ENCODE assay signal across 22 mouse cellular contexts in the genomic region with DNA sequence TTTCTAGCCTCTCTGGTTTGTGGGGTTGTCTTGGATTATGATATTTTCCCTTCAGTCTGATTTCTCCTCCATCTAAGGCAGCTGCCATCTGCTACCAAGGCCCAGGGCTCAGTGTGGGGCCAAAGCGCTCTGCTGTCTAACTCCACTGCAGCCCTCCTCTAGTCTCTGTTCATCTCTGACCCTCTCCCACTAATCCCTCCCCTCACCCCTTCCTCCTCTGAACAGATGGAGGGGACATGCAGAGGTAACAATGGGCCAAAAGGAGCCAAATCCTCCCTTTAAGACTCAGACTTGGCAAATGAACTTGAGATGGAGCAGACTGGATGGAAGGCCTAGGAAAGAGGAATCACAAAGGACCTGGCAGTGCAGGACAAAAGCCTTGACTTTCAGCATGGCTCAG. TPM values are rescaled to one million over a fixed set of nuclear protein-coding genes. Genes with fewer than 3 reads are reported as not detected.
DNase-seq lines count a peak whose midpoint lies in the region; ATAC-seq and TF ChIP-seq lines count a peak whose summit lies in the region.
"Had no signal": no experiment of that assay in that cellular context is flagged by ENCODE, and none has a peak within 500 bp of the region (broad histone marks: within the 10 kb centered on the region; RNA-seq: fewer than 3 reads in every experiment).

No protein-coding gene starts in this region.

- peaks cover 27% of the 10 kb centered on the region for H3K4me1 ChIP-seq in cerebellum, adult 2 months (ENCODE audit: control insufficient read depth, insufficient read depth, low read length)
- peaks cover 44% of the 10 kb centered on the region for H3K4me1 ChIP-seq in hindbrain, embryonic 10.5 days (replicated peaks)
- H3K4me1 ChIP-seq in hindbrain, embryonic 11.5 days (replicated peaks; ENCODE audit: control insufficient read depth, insufficient read depth, low read length), result no peaks in the 10 kb centered on the region
- peaks cover 4% of the 10 kb centered on the region for H3K4me1 ChIP-seq in forebrain, embryonic 16.5 days (replicated peaks; ENCODE audit: control insufficient read depth, insufficient read depth, low read length)
- H3K4me1 ChIP-seq in limb, embryonic 10.5 days, result no peaks in the 10 kb centered on the region

- H3K4me2 ChIP-seq in hindbrain, embryonic 11.5 days (replicated peaks; ENCODE audit: low read depth, low read length), result no peak overlapping the region
- no peak overlapping the region for H3K4me2 ChIP-seq in forebrain, embryonic 16.5 days (ENCODE audit: low read length)
- H3K4me2 ChIP-seq: embryonic facial prominence, embryonic 13.5 days; heart, embryonic 11.5 days; liver, embryonic 11.5 days; neural tube, embryonic 15.5 days had no signal

- ATAC-seq in hindbrain, embryonic 11.5 days (ENCODE audit: low FRiP score), result no peak
- no peak for ATAC-seq in forebrain, embryonic 16.5 days

- H3K27ac ChIP-seq in cerebellum, adult 2 months (ENCODE audit: insufficient read depth, low read length), result peak overlapping the region; percentile 51
- peak overlapping the region; percentile 60 for H3K27ac ChIP-seq in hindbrain, embryonic 10.5 days
- H3K27ac ChIP-seq in hindbrain, embryonic 11.5 days (ENCODE audit: low read depth, low read length), result no peak overlapping the region
- 0 out of 2 replicates have a peak overlapping the region, but pooled peaks have one; percentile 10 for H3K27ac ChIP-seq in forebrain, embryonic 16.5 days (ENCODE audit: low read length)
- H3K27ac ChIP-seq in limb, embryonic 10.5 days, result 0 out of 2 replicates have a peak overlapping the region, but pooled peaks have one; percentile 14
- H3K27ac ChIP-seq: embryonic facial prominence, embryonic 13.5 days; neural tube, embryonic 15.5 days; stomach, postnatal 0 days had no signal

- DNase-seq in cerebellum, adult 2 months, result no peak
- no peak for DNase-seq in cerebellum, adult 9-11 months
- DNase-seq in hindbrain, embryonic 10.5 days (ENCODE audit: low spot score), result no peak
- no peak for DNase-seq in hindbrain, embryonic 11.5 days (ENCODE audit: low spot score)
- DNase-seq in limb, embryonic 10.5 days (ENCODE audit: low spot score), result no peak
- no peak for DNase-seq in adrenal gland, postnatal 4 days (ENCODE audit: low spot score in 2 of 2)
- no peak for DNase-seq in layer of hippocampus, adult 18-20 months (ENCODE audit: low spot score in 2 of 2)
- DNase-seq: adrenal gland, adult 8-10 months; cerebellum, adult 18-20 months; heart, postnatal 10 days; kidney, adult 2 months; kidney, postnatal 14 days; lung, adult 18-20 months; lung, postnatal 14 days; right cerebral cortex, postnatal 4 days had no signal

- WGBS in cerebellum, adult 2 months, result 11% methylated on average over 1 of the region's 1 CpGs
- 83% methylated on average over 1 of the region's 1 CpGs for WGBS in hindbrain, embryonic 10.5 days
- 79% methylated on average over 1 of the region's 1 CpGs for WGBS in hindbrain, embryonic 11.5 days
- 83% methylated on average over 1 of the region's 1 CpGs for WGBS in forebrain, embryonic 16.5 days
- 100% methylated on average over 1 of the region's 1 CpGs for WGBS in limb, embryonic 10.5 days

- H3K4me3 ChIP-seq in cerebellum, adult 2 months (replicated peaks; ENCODE audit: insufficient read depth, low read depth, low read length), result no peak overlapping the region
- no peak overlapping the region for H3K4me3 ChIP-seq in hindbrain, embryonic 10.5 days
- no peak overlapping the region for H3K4me3 ChIP-seq in hindbrain, embryonic 11.5 days (ENCODE audit: low read depth, low read length)
- no peak overlapping the region for H3K4me3 ChIP-seq in forebrain, embryonic 16.5 days (replicated peaks; ENCODE audit: low read length)
- H3K4me3 ChIP-seq in limb, embryonic 10.5 days, result no peak overlapping the region
- H3K4me3 ChIP-seq: embryonic facial prominence, embryonic 13.5 days; myocyte; neural tube, embryonic 15.5 days had no signal

- H3K36me3 ChIP-seq in hindbrain, embryonic 10.5 days, result peaks cover 56% of the 10 kb centered on the region
- no peaks in the 10 kb centered on the region for H3K36me3 ChIP-seq in hindbrain, embryonic 11.5 days (ENCODE audit: control insufficient read depth, insufficient read depth, low read length)
- 0 out of 2 replicates have a peak, but pooled peaks cover 3% of the 10 kb centered on the region for H3K36me3 ChIP-seq in forebrain, embryonic 16.5 days (ENCODE audit: control insufficient read depth, insufficient read depth)
- H3K36me3 ChIP-seq in limb, embryonic 10.5 days, result peaks cover 57% of the 10 kb centered on the region

- no peak for TF ChIP-seq CTCF in cerebellum, adult 2 months (IDR thresholded peaks at IDR 0.05; ENCODE audit: borderline replicate concordance, insufficient read depth, low read depth, low read length)

- no peak overlapping the region for H3K9ac ChIP-seq in hindbrain, embryonic 11.5 days (ENCODE audit: low read depth, low read length)
- no peak overlapping the region for H3K9ac ChIP-seq in forebrain, embryonic 16.5 days (replicated peaks; ENCODE audit: low read depth, low read length)
- H3K9ac ChIP-seq: embryonic facial prominence, embryonic 13.5 days; neural tube, embryonic 15.5 days had no signal

- no peaks in the 10 kb centered on the region for H3K9me3 ChIP-seq in hindbrain, embryonic 10.5 days
- no peaks in the 10 kb centered on the region for H3K9me3 ChIP-seq in hindbrain, embryonic 11.5 days (ENCODE audit: control insufficient read depth, low read length)
- no peaks in the 10 kb centered on the region for H3K9me3 ChIP-seq in forebrain, embryonic 16.5 days (ENCODE audit: control insufficient read depth, low read length)
- H3K9me3 ChIP-seq in limb, embryonic 10.5 days (replicated peaks), result no peaks in the 10 kb centered on the region
- H3K9me3 ChIP-seq: embryonic facial prominence, embryonic 13.5 days; neural tube, embryonic 15.5 days had no signal

- H3K27me3 ChIP-seq in cerebellum, adult 2 months (ENCODE audit: control insufficient read depth, insufficient read depth, low read length), result no peaks in the 10 kb centered on the region
- H3K27me3 ChIP-seq in hindbrain, embryonic 10.5 days (ENCODE audit: insufficient read depth, poor library complexity, severe bottlenecking), result no peaks in the 10 kb centered on the region
- H3K27me3 ChIP-seq in hindbrain, embryonic 11.5 days (ENCODE audit: control insufficient read depth, insufficient read depth, low read length), result no peaks in the 10 kb centered on the region
- H3K27me3 ChIP-seq in forebrain, embryonic 16.5 days (replicated peaks; ENCODE audit: control insufficient read depth, insufficient read depth, low read length), result no peaks in the 10 kb centered on the region
- H3K27me3 ChIP-seq in limb, embryonic 10.5 days (ENCODE audit: low read depth, poor library complexity, severe bottlenecking), result no peaks in the 10 kb centered on the region
- H3K27me3 ChIP-seq: embryonic facial prominence, embryonic 13.5 days; neural tube, embryonic 15.5 days had no signal

- TF ChIP-seq POLR2A in cerebellum, adult 2 months (IDR thresholded peaks at IDR 0.05; ENCODE audit: borderline replicate concordance, insufficient read depth, low read length), result no peak

RNA-seq across cellular contexts. Expression of a gene that starts 36.3 kb away (rescaled TPM):
- 30.5 and 32.5 TPM in 2 replicates for polyA plus RNA-seq in cerebellum, adult 2 months (2012; rRNA removed)
- 16.0 and 20.9 TPM in 2 replicates for polyA plus RNA-seq in hindbrain, embryonic 10.5 days (2016; fragmentation: Nextera tagmentation; extraction: Ambion mirVana)
- 12.9 and 19.5 TPM in 2 replicates for polyA plus RNA-seq in hindbrain, embryonic 11.5 days (2014; fragmentation: Nextera tagmentation; extraction: Ambion mirVana)
- 11.6 and 17.9 TPM in 2 replicates for polyA plus RNA-seq in forebrain, embryonic 16.5 days (2015; fragmentation: Nextera tagmentation; extraction: Ambion mirVana)
- polyA plus RNA-seq in limb, embryonic 10.5 days (2016; fragmentation: Nextera tagmentation; extraction: Ambion mirVana), result 22.0 and 24.1 TPM in 2 replicates
- 10 to 100 TPM; 26.7 to 30.9 TPM for total RNA-seq in adrenal gland, postnatal 4 days (2021)
- total RNA-seq in layer of hippocampus, adult 18-20 months (2021), result 10 to 100 TPM; 11.3 to 13.2 TPM

RNA-seq across cellular contexts. Expression of a gene that starts 46.1 kb away (rescaled TPM):
- 68.2 and 76.7 TPM in 2 replicates for polyA plus RNA-seq in cerebellum, adult 2 months (2012; rRNA removed)
- 24.0 and 29.6 TPM in 2 replicates for polyA plus RNA-seq in hindbrain, embryonic 10.5 days (2016; fragmentation: Nextera tagmentation; extraction: Ambion mirVana)
- 29.6 and 31.1 TPM in 2 replicates for polyA plus RNA-seq in hindbrain, embryonic 11.5 days (2014; fragmentation: Nextera tagmentation; extraction: Ambion mirVana)
- polyA plus RNA-seq in forebrain, embryonic 16.5 days (2015; fragmentation: Nextera tagmentation; extraction: Ambion mirVana), result 46.9 and 51.7 TPM in 2 replicates
- polyA plus RNA-seq in limb, embryonic 10.5 days (2016; fragmentation: Nextera tagmentation; extraction: Ambion mirVana), result 20.3 and 22.1 TPM in 2 replicates
- 10 to 100 TPM; 34.1 to 36.0 TPM for total RNA-seq in adrenal gland, postnatal 4 days (2021)
- 10 to 100 TPM; 79.9 to 88.1 TPM for total RNA-seq in layer of hippocampus, adult 18-20 months (2021)
